Comparison of ENCODE assay signal across 27 mouse cellular contexts in genomic region chr5:73393041-73393440, GRCm38 (mm10). TPM values are rescaled to one million over a fixed set of nuclear protein-coding genes. Genes with fewer than 3 reads are reported as not detected.
DNase-seq lines count a peak whose midpoint lies in the region; ATAC-seq and TF ChIP-seq lines count a peak whose summit lies in the region.
"Had no signal": no experiment of that assay in that cellular context is flagged by ENCODE, and none has a peak within 500 bp of the region (broad histone marks: within the 10 kb centered on the region; RNA-seq: fewer than 3 reads in every experiment).

No protein-coding gene starts in this region.

- no peak for TF ChIP-seq CTCF in hindbrain, postnatal 0 days (IDR thresholded peaks at IDR 0.05; ENCODE audit: low read depth)

- H3K9ac ChIP-seq in hindbrain, postnatal 0 days (replicated peaks; ENCODE audit: low read length): no peak overlapping the region
- no peak overlapping the region for H3K9ac ChIP-seq in hindbrain, embryonic 11.5 days (ENCODE audit: low read depth, low read length)
- no peak overlapping the region for H3K9ac ChIP-seq in kidney, embryonic 14.5 days (ENCODE audit: low read depth, low read length)
- H3K9ac ChIP-seq: forebrain, embryonic 13.5 days; heart, embryonic 15.5 days; hindbrain, embryonic 12.5 days; liver, embryonic 12.5 days; liver, postnatal 0 days; neural tube, embryonic 15.5 days had no signal

- no peak for DNase-seq in hindbrain, postnatal 0 days (ENCODE audit: low spot score)
- no peak for DNase-seq in hindbrain, embryonic 11.5 days (ENCODE audit: low spot score)
- DNase-seq in kidney, adult 9 months: peak; percentile 37
- DNase-seq in kidney, postnatal 14 days: peak; percentile 29
- peak; percentile 50 for DNase-seq in testis, postnatal 10 days (ENCODE audit: low spot score)
- no peak for DNase-seq in heart, adult 9 months (ENCODE audit: low spot score in 2 of 2)
- DNase-seq: adrenal gland, adult 8-10 months; cerebellum, adult 8-10 months; cerebellum, postnatal 36 days; gastrocnemius, postnatal 10 days; liver, postnatal 0 days; midbrain, embryonic 14.5 days; right cerebral cortex, postnatal 4 days had no signal

- ATAC-seq in hindbrain, postnatal 0 days: peak; percentile 32; the same call in 1 of the 2 replicates
- no peak for ATAC-seq in hindbrain, embryonic 11.5 days (ENCODE audit: low FRiP score)
- ATAC-seq in kidney, embryonic 14.5 days (ENCODE audit: low FRiP score, low TSS enrichment): no peak
- ATAC-seq: forebrain, embryonic 13.5 days; intestine, embryonic 16.5 days; liver, embryonic 12.5 days; liver, postnatal 0 days; lung, postnatal 0 days had no signal

- no peaks in the 10 kb centered on the region for H3K4me1 ChIP-seq in hindbrain, postnatal 0 days (ENCODE audit: insufficient read depth, low read length)
- H3K4me1 ChIP-seq in hindbrain, embryonic 11.5 days (replicated peaks; ENCODE audit: control insufficient read depth, insufficient read depth, low read length): no peaks in the 10 kb centered on the region
- no peaks in the 10 kb centered on the region for H3K4me1 ChIP-seq in kidney, embryonic 14.5 days (ENCODE audit: control insufficient read depth, insufficient read depth, low read length)
- H3K4me1 ChIP-seq: forebrain, embryonic 13.5 days; heart, embryonic 10.5 days; heart, embryonic 15.5 days; hindbrain, embryonic 12.5 days; liver, embryonic 12.5 days; neural tube, embryonic 15.5 days had no signal

- H3K36me3 ChIP-seq in hindbrain, postnatal 0 days (ENCODE audit: insufficient read depth, low read length): no peaks in the 10 kb centered on the region
- H3K36me3 ChIP-seq in hindbrain, embryonic 11.5 days (ENCODE audit: control insufficient read depth, insufficient read depth, low read length): no peaks in the 10 kb centered on the region
- no peaks in the 10 kb centered on the region for H3K36me3 ChIP-seq in kidney, embryonic 14.5 days (ENCODE audit: control insufficient read depth, insufficient read depth, low read length)
- H3K36me3 ChIP-seq: G1E; heart, embryonic 10.5 days; heart, embryonic 15.5 days; hindbrain, embryonic 12.5 days; liver, embryonic 12.5 days; neural tube, embryonic 15.5 days had no signal

- no peak overlapping the region for H3K4me2 ChIP-seq in hindbrain, postnatal 0 days (ENCODE audit: low read depth, low read length)
- no peak overlapping the region for H3K4me2 ChIP-seq in hindbrain, embryonic 11.5 days (replicated peaks; ENCODE audit: low read depth, low read length)
- no peak overlapping the region for H3K4me2 ChIP-seq in kidney, embryonic 14.5 days (replicated peaks; ENCODE audit: low read depth, low read length)
- H3K4me2 ChIP-seq: forebrain, embryonic 13.5 days; heart, embryonic 15.5 days; hindbrain, embryonic 12.5 days; liver, embryonic 12.5 days; neural tube, embryonic 15.5 days had no signal

- no peaks in the 10 kb centered on the region for H3K9me3 ChIP-seq in hindbrain, postnatal 0 days (ENCODE audit: low read length)
- no peaks in the 10 kb centered on the region for H3K9me3 ChIP-seq in hindbrain, embryonic 11.5 days (ENCODE audit: control insufficient read depth, low read length)
- H3K9me3 ChIP-seq in kidney, embryonic 14.5 days (ENCODE audit: control insufficient read depth, low read length): no peaks in the 10 kb centered on the region
- H3K9me3 ChIP-seq: forebrain, embryonic 13.5 days; G1E; heart, embryonic 10.5 days; heart, embryonic 15.5 days; hindbrain, embryonic 12.5 days; liver, embryonic 12.5 days; neural tube, embryonic 15.5 days had no signal

- 65% methylated on average over 9 of the region's 9 CpGs for WGBS in hindbrain, postnatal 0 days
- WGBS in hindbrain, embryonic 11.5 days: 90% methylated on average over 9 of the region's 9 CpGs
- WGBS in kidney, embryonic 14.5 days: 86% methylated on average over 9 of the region's 9 CpGs

- H3K27me3 ChIP-seq in hindbrain, postnatal 0 days (ENCODE audit: insufficient read depth, low read length): no peaks in the 10 kb centered on the region
- no peaks in the 10 kb centered on the region for H3K27me3 ChIP-seq in hindbrain, embryonic 11.5 days (ENCODE audit: control insufficient read depth, insufficient read depth, low read length)
- H3K27me3 ChIP-seq in kidney, embryonic 14.5 days (ENCODE audit: control insufficient read depth, insufficient read depth, low read length): no peaks in the 10 kb centered on the region
- H3K27me3 ChIP-seq: heart, embryonic 15.5 days; hindbrain, embryonic 12.5 days; neural tube, embryonic 15.5 days had no signal

- no peak overlapping the region for H3K27ac ChIP-seq in hindbrain, postnatal 0 days
- H3K27ac ChIP-seq in hindbrain, embryonic 11.5 days (ENCODE audit: low read depth, low read length): no peak overlapping the region
- no peak overlapping the region for H3K27ac ChIP-seq in kidney, embryonic 14.5 days (ENCODE audit: low read depth, low read length)
- H3K27ac ChIP-seq: forebrain, embryonic 13.5 days; heart, embryonic 10.5 days; heart, embryonic 15.5 days; hindbrain, embryonic 12.5 days; left cerebral cortex, adult 2 months; liver, embryonic 12.5 days; macrophage; neural tube, embryonic 15.5 days had no signal

- no peak overlapping the region for H3K4me3 ChIP-seq in hindbrain, postnatal 0 days (ENCODE audit: low read length)
- H3K4me3 ChIP-seq in hindbrain, embryonic 11.5 days (ENCODE audit: low read depth, low read length): no peak overlapping the region
- H3K4me3 ChIP-seq in kidney, embryonic 14.5 days (ENCODE audit: low read length): no peak overlapping the region
- H3K4me3 ChIP-seq: forebrain, embryonic 13.5 days; heart, embryonic 10.5 days; heart, embryonic 15.5 days; hindbrain, embryonic 12.5 days; left cerebral cortex, adult 2 months; liver, embryonic 12.5 days; neural tube, embryonic 15.5 days had no signal

RNA-seq across cellular contexts. Expression of gene Cwh43, which starts 12.8 kb away (rescaled TPM):
- 0.29 and 0.68 TPM in 2 replicates for total RNA-seq in hindbrain, postnatal 0 days (2014; rRNA removed)
- 0.61 and 0.96 TPM in 2 replicates for polyA plus RNA-seq in hindbrain, postnatal 0 days (2015; fragmentation: Nextera tagmentation; extraction: Ambion mirVana)
- polyA plus RNA-seq in hindbrain, embryonic 11.5 days (2014; fragmentation: Nextera tagmentation; extraction: Ambion mirVana): not detected in 2 replicates
- 0.09 and 0.23 TPM in 2 replicates for polyA plus RNA-seq in kidney, embryonic 14.5 days (2014; fragmentation: Nextera tagmentation; extraction: Ambion mirVana)
- total RNA-seq: adrenal gland, adult 8-10 months; G1E; gastrocnemius, postnatal 10 days; heart, postnatal 25 days had no signal
- polyA plus RNA-seq: G1E; heart, embryonic 10.5 days; heart, embryonic 15.5 days; hindbrain, embryonic 12.5 days; liver, embryonic 12.5 days; liver, postnatal 0 days; lung, postnatal 0 days; macrophage; spleen, adult 2 months had no signal

RNA-seq across cellular contexts. Expression of gene Ociad2, which starts 52.2 kb away (rescaled TPM):
- 7.2 and 15.7 TPM in 2 replicates for total RNA-seq in hindbrain, postnatal 0 days (2014; rRNA removed)
- polyA plus RNA-seq in hindbrain, postnatal 0 days (2015; fragmentation: Nextera tagmentation; extraction: Ambion mirVana): 28.8 and 31.3 TPM in 2 replicates
- polyA plus RNA-seq in hindbrain, embryonic 11.5 days (2014; fragmentation: Nextera tagmentation; extraction: Ambion mirVana): 8.0 and 9.8 TPM in 2 replicates
- 8.8 and 10.0 TPM in 2 replicates for polyA plus RNA-seq in kidney, embryonic 14.5 days (2014; fragmentation: Nextera tagmentation; extraction: Ambion mirVana)
- polyA plus RNA-seq: G1E had no signal

Comparison
In these comparisons a context has a peak if more than half of its experiments do, and no peak if none do; other contexts are left out.
1. DNase-seq: peak in kidney, adult 9 months (single experiment), kidney, postnatal 14 days (single experiment) and testis, postnatal 10 days (single experiment); none in hindbrain, postnatal 0 days (single experiment), hindbrain, embryonic 11.5 days (single experiment) and heart, adult 9 months (0 of 2).